18 mouse cellular contexts compared by ENCODE assay signal in genomic region chr5:137472252-137472904, GRCm38 (mm10). TPM values are rescaled to one million over a fixed set of nuclear protein-coding genes. Genes with fewer than 3 reads are reported as not detected.
A peak's percentile ranks its signal among the peaks of the same experiment; 100 is the strongest.
DNase-seq lines count a peak whose midpoint lies in the region; ATAC-seq and TF ChIP-seq lines count a peak whose summit lies in the region.
"Had no signal": no experiment of that assay in that cellular context is flagged by ENCODE, and none has a peak within 500 bp of the region (broad histone marks: within the 10 kb centered on the region; RNA-seq: fewer than 3 reads in every experiment).

No protein-coding gene starts in this region.

- H3K9ac ChIP-seq in heart, embryonic 12.5 days: no peak overlapping the region
- no peak overlapping the region for H3K9ac ChIP-seq in lung, embryonic 14.5 days
- no peak overlapping the region for H3K9ac ChIP-seq in intestine, embryonic 16.5 days (ENCODE audit: low read depth, low read length)
- no peak overlapping the region for H3K9ac ChIP-seq in stomach, embryonic 16.5 days (ENCODE audit: low read length)
- H3K9ac ChIP-seq: forebrain, embryonic 15.5 days; midbrain, embryonic 13.5 days had no signal

- H3K4me3 ChIP-seq in heart, embryonic 12.5 days: no peak overlapping the region
- no peak overlapping the region for H3K4me3 ChIP-seq in lung, embryonic 14.5 days (ENCODE audit: low read depth, low read length)
- no peak overlapping the region for H3K4me3 ChIP-seq in intestine, embryonic 16.5 days (ENCODE audit: low read length)
- H3K4me3 ChIP-seq in stomach, embryonic 16.5 days (replicated peaks; ENCODE audit: low read length): no peak overlapping the region
- H3K4me3 ChIP-seq: erythroblast, embryonic 14.5 days; forebrain, embryonic 15.5 days; midbrain, embryonic 13.5 days had no signal

- H3K36me3 ChIP-seq in heart, embryonic 12.5 days: no peaks in the 10 kb centered on the region
- H3K36me3 ChIP-seq in lung, embryonic 14.5 days (ENCODE audit: insufficient read depth): no peaks in the 10 kb centered on the region
- no peaks in the 10 kb centered on the region for H3K36me3 ChIP-seq in intestine, embryonic 16.5 days (ENCODE audit: control insufficient read depth, insufficient read depth, low read length)
- no peaks in the 10 kb centered on the region for H3K36me3 ChIP-seq in stomach, embryonic 16.5 days (ENCODE audit: control insufficient read depth, insufficient read depth, low read length)
- H3K36me3 ChIP-seq: forebrain, embryonic 15.5 days; midbrain, embryonic 13.5 days had no signal

- 49% methylated on average over 5 of the region's 5 CpGs for WGBS in heart, embryonic 12.5 days
- WGBS in lung, embryonic 14.5 days: 43% methylated on average over 5 of the region's 5 CpGs
- 43% methylated on average over 5 of the region's 5 CpGs for WGBS in intestine, embryonic 16.5 days
- WGBS in stomach, embryonic 16.5 days: 52% methylated on average over 5 of the region's 5 CpGs

- H3K27me3 ChIP-seq in heart, embryonic 12.5 days (replicated peaks): no peaks in the 10 kb centered on the region
- H3K27me3 ChIP-seq in lung, embryonic 14.5 days (ENCODE audit: insufficient read depth, low read length): no peaks in the 10 kb centered on the region
- no peaks in the 10 kb centered on the region for H3K27me3 ChIP-seq in intestine, embryonic 16.5 days (replicated peaks; ENCODE audit: control insufficient read depth, insufficient read depth, low read length)
- no peaks in the 10 kb centered on the region for H3K27me3 ChIP-seq in stomach, embryonic 16.5 days (ENCODE audit: control insufficient read depth, insufficient read depth, low read length)
- H3K27me3 ChIP-seq: forebrain, embryonic 15.5 days; midbrain, embryonic 13.5 days had no signal

- DNase-seq in heart, adult 9 months (ENCODE audit: low spot score in 2 of 2): no peak
- peak; percentile 28 for DNase-seq in lung, embryonic 14.5 days
- DNase-seq in lung, adult 18-20 months: no peak
- no peak for DNase-seq in thymus, postnatal 10 days (ENCODE audit: low spot score in 2 of 2)
- DNase-seq in urinary bladder, postnatal 25 days (ENCODE audit: low spot score): no peak
- DNase-seq: adrenal gland, postnatal 10 days; cerebellum, adult 2 months; heart, postnatal 36 days; kidney, postnatal 4 days; thymus, postnatal 25 days had no signal

- 0 out of 2 replicates have a peak overlapping the region, but pooled peaks have one; percentile 29 for H3K27ac ChIP-seq in heart, embryonic 12.5 days (ENCODE audit: poor library complexity, severe bottlenecking)
- H3K27ac ChIP-seq in lung, embryonic 14.5 days (ENCODE audit: low read depth): peak overlapping the region; percentile 14; the same call in 1 of the 2 replicates
- peak overlapping the region; percentile 96 for H3K27ac ChIP-seq in intestine, embryonic 16.5 days (ENCODE audit: low read length)
- H3K27ac ChIP-seq in stomach, embryonic 16.5 days (ENCODE audit: low read length): peak overlapping the region; percentile 92
- H3K27ac ChIP-seq: forebrain, embryonic 15.5 days; hindbrain, postnatal 0 days; macrophage; midbrain, embryonic 13.5 days had no signal

- ATAC-seq in heart, embryonic 12.5 days (ENCODE audit: insufficient number of reproducible peaks, low FRiP score): peak; percentile 56; the same call in 1 of the 2 replicates
- ATAC-seq in lung, embryonic 14.5 days (ENCODE audit: insufficient read depth): peak; percentile 62; the same call in 1 of the 2 replicates
- peak; percentile 95 for ATAC-seq in intestine, embryonic 16.5 days
- peak; percentile 92 for ATAC-seq in stomach, embryonic 16.5 days (ENCODE audit: insufficient read depth, low FRiP score)
- ATAC-seq: forebrain, embryonic 15.5 days; hindbrain, postnatal 0 days; midbrain, embryonic 13.5 days had no signal

- peaks cover 11% of the 10 kb centered on the region; the same call in 1 of the 2 replicates for H3K4me1 ChIP-seq in heart, embryonic 12.5 days (replicated peaks)
- no peaks in the 10 kb centered on the region; the same call in 1 of the 2 replicates for H3K4me1 ChIP-seq in lung, embryonic 14.5 days (ENCODE audit: insufficient read depth)
- H3K4me1 ChIP-seq in intestine, embryonic 16.5 days (ENCODE audit: control insufficient read depth, insufficient read depth, low read length): peaks cover 10% of the 10 kb centered on the region; the same call in 1 of the 2 replicates
- no peaks in the 10 kb centered on the region for H3K4me1 ChIP-seq in stomach, embryonic 16.5 days (ENCODE audit: control insufficient read depth, insufficient read depth, low read length)
- H3K4me1 ChIP-seq: forebrain, embryonic 15.5 days; midbrain, embryonic 13.5 days had no signal

- no peaks in the 10 kb centered on the region for H3K9me3 ChIP-seq in heart, embryonic 12.5 days (replicated peaks)
- no peaks in the 10 kb centered on the region for H3K9me3 ChIP-seq in lung, embryonic 14.5 days (ENCODE audit: low read depth, low read length)
- no peaks in the 10 kb centered on the region for H3K9me3 ChIP-seq in intestine, embryonic 16.5 days (ENCODE audit: control insufficient read depth, low read length)
- no peaks in the 10 kb centered on the region for H3K9me3 ChIP-seq in stomach, embryonic 16.5 days (replicated peaks; ENCODE audit: control insufficient read depth, low read length)
- H3K9me3 ChIP-seq: forebrain, embryonic 15.5 days; midbrain, embryonic 13.5 days had no signal

- no peak for TF ChIP-seq CTCF in lung, embryonic 14.5 days (IDR thresholded peaks at IDR 0.05; ENCODE audit: low read depth)

- H3K4me2 ChIP-seq in heart, embryonic 12.5 days: no peak overlapping the region
- H3K4me2 ChIP-seq in lung, embryonic 14.5 days: no peak overlapping the region
- H3K4me2 ChIP-seq in intestine, embryonic 16.5 days (ENCODE audit: low read depth, low read length): 0 out of 2 replicates have a peak overlapping the region, but pooled peaks have one; percentile 17
- H3K4me2 ChIP-seq in stomach, embryonic 16.5 days (ENCODE audit: low read depth, low read length): no peak overlapping the region
- H3K4me2 ChIP-seq: forebrain, embryonic 15.5 days; midbrain, embryonic 13.5 days had no signal

RNA-seq across cellular contexts. Expression of gene Zan, which starts 4.5 kb away (rescaled TPM):
- polyA plus RNA-seq in heart, embryonic 12.5 days (2016; fragmentation: Nextera tagmentation; extraction: Ambion mirVana): 0.04 TPM in 2 replicates
- polyA plus RNA-seq in lung, embryonic 14.5 days (2014; fragmentation: Nextera tagmentation; extraction: Ambion mirVana): 0.18 and 0.24 TPM in 2 replicates
- polyA plus RNA-seq in intestine, embryonic 16.5 days (2015; fragmentation: Nextera tagmentation; extraction: Ambion mirVana): 0.89 and 0.92 TPM in 2 replicates
- polyA plus RNA-seq in stomach, embryonic 16.5 days (2015; fragmentation: Nextera tagmentation; extraction: Ambion mirVana): 0.99 TPM in 2 replicates
- polyA plus RNA-seq: erythroblast, embryonic 14.5 days; macrophage had no signal

RNA-seq across cellular contexts. Expression of gene Pop7, which starts 29.9 kb away (rescaled TPM):
- 44.0 and 44.1 TPM in 2 replicates for polyA plus RNA-seq in heart, embryonic 12.5 days (2016; fragmentation: Nextera tagmentation; extraction: Ambion mirVana)
- polyA plus RNA-seq in lung, embryonic 14.5 days (2014; fragmentation: Nextera tagmentation; extraction: Ambion mirVana): 54.3 and 58.4 TPM in 2 replicates
- 58.6 and 62.1 TPM in 2 replicates for polyA plus RNA-seq in intestine, embryonic 16.5 days (2015; fragmentation: Nextera tagmentation; extraction: Ambion mirVana)
- 46.4 and 48.1 TPM in 2 replicates for polyA plus RNA-seq in stomach, embryonic 16.5 days (2015; fragmentation: Nextera tagmentation; extraction: Ambion mirVana)

RNA-seq across cellular contexts. Expression of gene Gigyf1, which starts 46.0 kb away (rescaled TPM):
- 9.9 and 10.1 TPM in 2 replicates for polyA plus RNA-seq in heart, embryonic 12.5 days (2016; fragmentation: Nextera tagmentation; extraction: Ambion mirVana)
- polyA plus RNA-seq in lung, embryonic 14.5 days (2014; fragmentation: Nextera tagmentation; extraction: Ambion mirVana): 11.1 and 11.6 TPM in 2 replicates
- 7.4 and 7.8 TPM in 2 replicates for polyA plus RNA-seq in intestine, embryonic 16.5 days (2015; fragmentation: Nextera tagmentation; extraction: Ambion mirVana)
- polyA plus RNA-seq in stomach, embryonic 16.5 days (2015; fragmentation: Nextera tagmentation; extraction: Ambion mirVana): 7.7 and 9.0 TPM in 2 replicates

Comparison
In these comparisons a context has a peak if more than half of its experiments do, and no peak if none do; other contexts are left out.
1. H3K27ac ChIP-seq: peak in every context shown above with its lines; median percentile 96 in intestine, embryonic 16.5 days; 92 in stomach, embryonic 16.5 days; 29 in heart, embryonic 12.5 days; 14 in lung, embryonic 14.5 days.